Mouse (Mus musculus) liver, postnatal 0 days (tissue): Measurements from ENCODE around the gene Dtx3l.

ENCODE experiments used
- CTCF ChIP-seq: sonication (generic); IDR thresholded peaks from 2 replicates; pipeline ENCODE4 v1.5.1; 2016; ENCODE audit warnings: antibody characterized with exemption, low read depth
- EP300 ChIP-seq: IDR thresholded peaks from 2 replicates; pipeline ENCODE4 v1.6.1; 2016; ENCODE audit warnings: antibody characterized with exemption, low read depth, mild to moderate bottlenecking

- TF ChIP-seq CTCF (no peak), EP300 (no peak; the same call in 1 of the 2 replicates)
Measured at GRCm38 (mm10) chr16:35905355-35905754, 33.6 kb downstream of the Dtx3l start.
